Mouse (Mus musculus) liver, embryonic 16.5 days (tissue): ENCODE data around the gene Tmub1. TPM values are rescaled to one million over a fixed set of nuclear protein-coding genes. Genes with fewer than 3 reads are reported as not detected.
A peak's percentile ranks its signal among the peaks of the same experiment; 100 is the strongest.

Experiments
- ATAC-seq: fragments of 200-750 bp; cut with Nextera tagmentation; 2 replicates; pipeline ENCODE4 v1.8.0; 2017; ENCODE audit warnings: low read depth, mild to moderate bottlenecking, moderate number of reproducible peaks, moderate library complexity
- H3K27ac ChIP-seq: fragments of 300-500 bp; sonication (generic); 2 replicates; pipeline ENCODE4 v1.5.1; 2014; ENCODE audit warnings: mild to moderate bottlenecking, low read length
- H3K27me3 ChIP-seq: fragments of 300-500 bp; sonication (generic); 2 replicates; pipeline ENCODE4 v1.6.1; 2014; ENCODE audit warnings: low read depth, low read length, mixed read lengths; ENCODE audit not compliant: control insufficient read depth, insufficient read depth
- H3K36me3 ChIP-seq: fragments of 300-500 bp; sonication (generic); 2 replicates; pipeline ENCODE4 v1.6.1; 2014; ENCODE audit warnings: mild to moderate bottlenecking; ENCODE audit not compliant: control insufficient read depth, insufficient read depth
- H3K4me1 ChIP-seq: fragments of 300-500 bp; sonication (generic); 2 replicates; pipeline ENCODE4 v1.6.1; 2014; ENCODE audit warnings: low read depth, low read length, mixed read lengths; ENCODE audit not compliant: control insufficient read depth
- H3K4me2 ChIP-seq: fragments of 300-500 bp; sonication (generic); 2 replicates; pipeline ENCODE4 v1.6.1; 2014; ENCODE audit warnings: low read depth, low read length, mixed read lengths
- H3K4me3 ChIP-seq: fragments of 300-500 bp; sonication (generic); 2 replicates; pipeline ENCODE4 v1.5.1; 2014; ENCODE audit warnings: low read depth, mild to moderate bottlenecking, low read length
- H3K9ac ChIP-seq: fragments of 300-500 bp; sonication (generic); 2 replicates; pipeline ENCODE4 v1.6.1; 2014; ENCODE audit warnings: low read depth, low read length
- H3K9me3 ChIP-seq: fragments of 300-500 bp; sonication (generic); replicated peaks from 2 replicates; pipeline ENCODE4 v1.6.1; 2016; ENCODE audit warnings: low read length; ENCODE audit not compliant: control insufficient read depth
- WGBS: fragments of 180-500 bp; shearing (Covaris S2); extraction: QIAGEN DNeasy Blood & Tissue Kit; methylation state at CpG from one replicate; pipeline ENCODE4 v1.1.7; 2014; ENCODE audit not compliant: insufficient replicate concordance; 5-methylcytosine and 5-hydroxymethylcytosine counted together
- polyA plus RNA-seq: library from polyadenylated mRNA; unstranded; fragments of >200 nt; fragmentation: Nextera tagmentation; extraction: Ambion mirVana; gene quantifications from 2 replicates; pipeline ENCODE4 v1.2.1, GENCODE M21; 2015

The Tmub1 gene
- polyA plus RNA-seq, 1 experiment from 2014 or later: 6.1 TPM

DNA sequence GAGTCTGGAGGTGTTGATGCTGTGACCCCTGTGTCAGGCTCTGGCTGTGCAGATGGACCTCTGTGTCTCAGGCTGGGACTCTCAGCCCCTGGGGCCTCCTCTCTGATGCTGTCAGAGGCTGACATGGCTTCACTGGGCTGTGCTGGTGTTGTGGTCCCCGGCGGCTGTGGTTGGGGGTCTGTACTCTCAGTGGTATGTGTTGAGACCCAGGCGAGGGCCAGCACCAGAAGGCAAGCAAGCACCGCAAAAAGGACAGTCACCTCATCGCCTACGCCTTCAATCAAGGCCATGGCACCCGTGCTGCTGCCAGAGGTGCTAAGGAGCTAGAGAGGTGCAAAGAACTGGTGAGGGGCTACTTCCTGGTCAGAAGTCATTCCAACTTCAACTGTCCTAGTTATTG, 1.0 kb downstream of the Tmub1 start:
- H3K4me1 ChIP-seq: peaks cover 44% of the 10 kb centered on the region
- no peaks in the 10 kb centered on the region for H3K36me3 ChIP-seq
- 90% methylated on average over 7 of the region's 7 CpGs for WGBS
- H3K4me2 ChIP-seq: no peak overlapping the region
- H3K9ac ChIP-seq: no peak overlapping the region
- no peak for ATAC-seq
- H3K27ac ChIP-seq: no peak overlapping the region
- H3K4me3 ChIP-seq: no peak overlapping the region
- no peaks in the 10 kb centered on the region for H3K9me3 ChIP-seq
- H3K27me3 ChIP-seq: no peaks in the 10 kb centered on the region

DNA sequence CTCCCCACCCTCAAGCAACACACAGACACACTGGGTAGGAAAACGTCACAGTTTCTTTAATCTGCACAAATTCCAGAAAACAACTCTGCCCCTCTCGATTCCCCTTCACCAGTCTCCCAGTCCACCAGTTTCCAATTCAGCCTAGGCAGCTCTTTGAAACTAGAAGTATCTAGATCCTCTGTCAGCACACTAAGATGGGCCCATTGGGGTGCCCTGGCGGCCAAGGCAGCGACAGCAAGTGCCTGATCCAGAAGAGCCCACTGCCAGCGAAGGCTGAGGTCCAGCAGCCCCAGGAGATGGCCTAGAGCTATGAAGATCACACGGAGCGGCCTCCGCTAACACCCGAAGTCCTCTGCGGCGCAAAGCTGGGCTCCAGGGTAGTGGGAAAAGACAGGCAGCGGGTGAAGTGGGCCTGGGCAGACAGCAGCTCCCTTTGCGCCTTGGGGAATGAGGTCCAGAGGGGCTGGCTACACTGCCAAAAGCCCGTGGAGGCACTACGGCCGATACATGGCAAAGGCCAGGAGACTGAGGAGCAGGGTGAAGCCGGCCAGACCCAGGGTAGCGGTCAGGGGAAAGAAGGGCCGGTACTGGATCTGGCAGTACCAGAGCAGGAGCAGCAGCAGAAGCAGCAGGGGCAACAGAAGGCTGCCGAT, 2.1 kb downstream of the Tmub1 start:
- 57% methylated on average over 20 of the region's 20 CpGs for WGBS
- Histone ChIP-seq H3K36me3 (peaks cover 5% of the 10 kb centered on the region), H3K27ac (peak overlapping the region; percentile 89), H3K4me1 (peaks cover 36% of the 10 kb centered on the region), H3K27me3 (no peaks in the 10 kb centered on the region), H3K4me3 (peak overlapping the region; percentile 94), H3K4me2 (peak overlapping the region; percentile 96), H3K9ac (peak overlapping the region; percentile 92), H3K9me3 (no peaks in the 10 kb centered on the region)
- no peak for ATAC-seq

DNA sequence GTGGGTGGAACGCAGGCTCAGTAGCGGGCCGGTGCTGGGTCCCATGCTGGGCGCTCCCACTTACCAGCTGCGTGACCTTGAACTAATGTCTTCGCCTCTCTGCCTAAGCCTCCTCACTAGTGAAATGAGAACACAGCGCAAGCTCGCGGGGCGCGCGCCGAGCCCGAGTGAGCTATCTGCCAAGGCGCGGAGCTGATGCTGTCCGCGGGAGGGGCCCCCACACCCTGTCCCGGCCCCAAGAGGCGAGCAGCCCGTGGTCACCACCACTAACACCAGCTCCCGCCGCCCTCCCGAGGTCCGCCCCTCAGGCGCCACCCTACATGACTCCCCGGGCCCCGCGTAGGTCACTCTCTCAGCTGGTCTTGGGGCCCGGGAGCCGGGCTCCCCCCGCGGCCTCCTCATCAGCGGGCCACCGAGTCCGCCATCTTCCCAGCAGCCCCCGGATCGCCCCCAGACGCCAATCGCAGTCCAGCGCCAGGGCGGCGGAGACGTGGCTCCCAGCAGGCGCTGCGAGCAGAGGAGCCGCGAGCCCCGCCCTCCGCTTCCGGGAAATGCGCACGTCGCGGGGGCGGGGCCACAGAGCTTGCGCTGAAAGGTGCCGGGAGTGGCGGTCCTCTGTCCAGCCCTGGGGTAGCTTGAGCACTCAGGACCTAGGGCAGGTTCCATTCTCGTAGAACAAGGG, 2.8 kb downstream of the Tmub1 start, which contains the start of gene Fastk:
Gene Fastk (minus strand): TSS at position 542 of the 682 bp plus-strand sequence.
- Histone ChIP-seq H3K4me3 (peak within 1 kb of the TSS; percentile 94), H3K27me3 (no peaks in the 10 kb centered on the region), H3K36me3 (peaks cover 9% of the 10 kb centered on the region), H3K4me1 (peaks cover 36% of the 10 kb centered on the region), H3K27ac (peak within 1 kb of the TSS; percentile 89), H3K9me3 (no peaks in the 10 kb centered on the region), H3K9ac (peak within 1 kb of the TSS; percentile 92), H3K4me2 (peak within 1 kb of the TSS; percentile 96)
- ATAC-seq: peak; percentile 84
- WGBS: under 1% methylated on average over 55 of the region's 60 CpGs

DNA sequence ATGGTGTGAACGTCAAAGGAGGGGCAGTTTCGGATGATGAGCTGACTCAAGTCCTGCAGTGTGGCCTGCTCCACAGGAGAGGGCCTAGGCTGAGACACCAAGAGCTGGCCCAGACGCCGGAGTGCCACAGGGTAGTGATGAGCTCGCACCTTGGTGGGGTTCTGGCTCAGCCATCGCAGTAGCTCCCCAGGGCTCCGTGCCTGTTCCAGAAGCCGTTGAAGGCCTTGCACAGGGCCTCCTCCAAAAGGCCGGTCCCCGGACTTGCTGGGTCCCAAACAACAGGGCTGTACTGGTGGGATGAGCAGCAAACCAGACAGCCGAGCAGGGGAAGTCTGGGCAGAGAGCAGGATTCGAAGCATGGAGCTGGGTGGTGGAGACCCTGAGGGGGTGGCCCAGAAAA, 3.7 kb downstream of the Tmub1 start:
- H3K27ac ChIP-seq: no peak overlapping the region
- peak overlapping the region; percentile 92 for H3K9ac ChIP-seq
- H3K4me2 ChIP-seq: peak overlapping the region; percentile 96
- H3K9me3 ChIP-seq: no peaks in the 10 kb centered on the region
- peak overlapping the region; percentile 94 for H3K4me3 ChIP-seq
- peaks cover 16% of the 10 kb centered on the region for H3K36me3 ChIP-seq
- peaks cover 36% of the 10 kb centered on the region for H3K4me1 ChIP-seq
- ATAC-seq: no peak
- no peaks in the 10 kb centered on the region for H3K27me3 ChIP-seq
- 84% methylated on average over 12 of the region's 12 CpGs for WGBS

DNA sequence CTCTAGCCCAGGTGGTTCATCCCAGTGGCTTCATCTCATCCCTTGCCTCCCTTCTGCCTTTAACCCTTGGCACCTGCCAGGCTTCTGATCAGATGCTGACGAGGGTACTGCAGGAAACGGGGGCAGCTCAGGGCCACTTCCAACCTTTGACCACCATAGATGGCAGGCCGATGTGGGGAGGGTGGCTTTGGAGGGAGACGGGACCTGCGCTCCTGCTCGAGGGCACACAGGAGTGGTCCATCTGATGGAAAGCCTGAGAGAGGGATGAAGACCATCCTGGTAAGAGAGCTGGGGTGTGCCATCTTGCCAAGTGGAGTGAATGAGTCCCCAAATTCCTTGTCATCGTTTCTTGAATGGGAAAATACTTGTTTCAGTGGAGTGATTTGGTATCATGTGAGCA, 4.5 kb downstream of the Tmub1 start:
- Histone ChIP-seq H3K4me2 (no peak overlapping the region), H3K4me3 (no peak overlapping the region), H3K9ac (no peak overlapping the region), H3K27me3 (no peaks in the 10 kb centered on the region), H3K4me1 (peaks cover 36% of the 10 kb centered on the region), H3K36me3 (peaks cover 16% of the 10 kb centered on the region), H3K27ac (no peak overlapping the region), H3K9me3 (no peaks in the 10 kb centered on the region)
- WGBS: 81% methylated on average over 7 of the region's 7 CpGs
- ATAC-seq: no peak

DNA sequence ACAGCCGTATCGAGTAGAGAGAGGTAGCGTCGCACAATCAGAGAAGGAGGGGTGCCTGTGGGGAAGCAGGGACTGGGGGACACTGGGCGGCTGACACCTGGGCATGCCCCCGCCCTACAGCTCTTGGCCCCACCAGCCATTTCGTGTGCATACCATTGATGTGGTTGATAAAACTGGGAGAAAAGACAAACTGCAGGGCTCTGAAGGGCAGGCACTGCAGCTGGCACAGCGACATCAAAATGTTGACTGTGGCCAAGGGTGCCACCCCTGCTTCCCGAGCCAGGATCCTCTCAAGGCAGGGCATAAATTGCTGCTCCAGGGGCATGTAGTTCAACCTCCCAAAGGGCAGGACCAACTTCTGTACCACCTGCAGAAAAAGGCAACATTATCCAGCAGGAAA, 5.6 kb downstream of the Tmub1 start:
- Histone ChIP-seq H3K36me3 (peaks cover 16% of the 10 kb centered on the region), H3K4me2 (no peak overlapping the region), H3K27ac (no peak overlapping the region), H3K9ac (no peak overlapping the region), H3K4me1 (peaks cover 26% of the 10 kb centered on the region), H3K9me3 (no peaks in the 10 kb centered on the region), H3K27me3 (no peaks in the 10 kb centered on the region), H3K4me3 (no peak overlapping the region)
- 87% methylated on average over 9 of the region's 9 CpGs for WGBS
- no peak for ATAC-seq

DNA sequence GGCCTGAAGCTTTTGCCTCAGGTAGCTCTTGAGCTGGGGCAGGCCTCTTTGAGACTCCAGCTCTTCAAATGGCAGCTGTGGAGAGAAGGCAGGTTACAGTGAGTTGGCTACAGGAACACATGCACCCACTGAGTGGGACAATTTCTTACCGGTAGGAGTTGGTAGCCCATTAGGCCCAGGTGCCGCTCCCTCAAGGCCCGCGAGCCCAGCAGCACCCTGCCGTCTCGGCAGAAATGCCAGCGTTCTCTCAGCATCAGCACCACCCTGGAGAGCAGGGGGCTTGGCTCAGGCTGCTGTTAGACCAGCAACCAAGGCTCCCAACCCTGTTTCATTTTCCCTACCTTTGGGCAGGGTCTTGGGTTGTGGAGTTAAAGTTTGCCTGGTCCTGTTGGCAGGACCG, 6.5 kb downstream of the Tmub1 start:
- Histone ChIP-seq H3K4me1 (peaks cover 24% of the 10 kb centered on the region), H3K27me3 (no peaks in the 10 kb centered on the region), H3K4me2 (no peak overlapping the region), H3K4me3 (no peak overlapping the region), H3K27ac (no peak overlapping the region), H3K36me3 (peaks cover 16% of the 10 kb centered on the region), H3K9ac (no peak overlapping the region), H3K9me3 (no peaks in the 10 kb centered on the region)
- no peak for ATAC-seq
- WGBS: 85% methylated on average over 8 of the region's 8 CpGs

DNA sequence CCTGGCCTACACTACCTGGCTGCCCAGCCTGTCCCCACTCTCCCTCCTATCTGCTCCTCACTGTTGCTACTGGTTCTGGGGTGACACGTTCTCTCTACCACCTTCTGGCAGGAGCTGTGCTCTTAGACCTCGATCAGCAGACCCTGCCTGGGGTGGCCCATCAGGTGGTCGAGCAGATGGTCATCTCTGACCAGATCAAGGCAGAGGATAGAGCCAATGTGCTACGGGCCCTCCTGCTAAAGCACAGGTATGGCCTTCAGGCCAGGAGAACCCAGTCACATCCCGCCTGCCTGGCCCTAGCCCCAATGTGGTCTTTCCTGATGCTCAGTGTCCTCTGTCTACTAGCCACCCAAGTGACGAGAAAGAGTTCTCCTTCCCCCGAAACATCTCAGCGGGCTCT, 13.7 kb downstream of the Tmub1 start:
- H3K9me3 ChIP-seq: no peaks in the 10 kb centered on the region
- H3K9ac ChIP-seq: no peak overlapping the region
- no peaks in the 10 kb centered on the region for H3K4me1 ChIP-seq
- H3K36me3 ChIP-seq: peaks cover 19% of the 10 kb centered on the region
- 71% methylated on average over 8 of the region's 8 CpGs for WGBS
- H3K27ac ChIP-seq: no peak overlapping the region
- H3K27me3 ChIP-seq: no peaks in the 10 kb centered on the region
- ATAC-seq: no peak
- no peak overlapping the region for H3K4me3 ChIP-seq
- no peak overlapping the region for H3K4me2 ChIP-seq

DNA sequence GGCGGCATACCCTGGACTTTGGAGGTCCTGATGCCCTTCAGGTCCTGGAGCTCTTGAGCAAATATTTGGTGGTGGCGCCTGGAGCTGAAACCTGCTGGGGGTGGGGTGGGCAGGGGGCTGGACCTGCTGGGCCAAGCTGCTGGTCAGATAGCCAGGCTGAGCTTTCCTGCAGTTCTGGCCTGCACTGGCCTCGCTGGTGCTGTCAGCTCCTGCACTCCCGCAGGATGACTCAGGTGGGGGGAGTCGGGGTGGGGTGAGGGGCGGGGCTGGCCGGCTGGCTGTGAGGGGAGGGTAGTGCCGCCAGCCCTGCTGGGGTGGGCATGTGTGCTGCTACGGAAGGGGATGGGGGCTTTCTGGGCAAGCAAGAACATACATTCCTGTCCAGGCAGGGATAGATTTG, 19.1 kb downstream of the Tmub1 start:
- H3K4me3 ChIP-seq: peak overlapping the region; percentile 41
- H3K4me1 ChIP-seq: peaks cover 31% of the 10 kb centered on the region
- H3K9me3 ChIP-seq: no peaks in the 10 kb centered on the region
- peak overlapping the region; percentile 46 for H3K4me2 ChIP-seq
- no peak for ATAC-seq
- H3K27ac ChIP-seq: 0 out of 2 replicates have a peak overlapping the region, but pooled peaks have one; percentile 12
- no peak overlapping the region for H3K9ac ChIP-seq
- H3K36me3 ChIP-seq: peaks cover 9% of the 10 kb centered on the region; the same call in 1 of the 2 replicates
- no peaks in the 10 kb centered on the region for H3K27me3 ChIP-seq
- 38% methylated on average over 9 of the region's 9 CpGs for WGBS
